Mouse (Mus musculus) MEL-GATA-1-ER (cell line): ENCODE data around the gene Sec14l1.
"Not testable (repeated sequence)": the region's sequence is repeated elsewhere in the genome, so short reads cannot be mapped to it uniquely, and the experiment has no call there.

Experiments used
- DNase-seq: peaks from one replicate; pipeline ENCODE4 v3.0.0-alpha.2; 2012; ENCODE audit warnings: low read depth; ENCODE audit errors: extremely low read depth

Gene Sec14l1

GRCm38 (mm10) chr11:117114592-117115345 lies at the start of gene Sec14l1:
Gene Sec14l1 (plus strand): TSS chr11:117115168.
- peak; percentile 98 for DNase-seq

GRCm38 (mm10) chr11:117065602-117066001 lies 49.4 kb upstream of the Sec14l1 start:
- not testable (repeated sequence) for DNase-seq

GRCm38 (mm10) chr11:117066738-117067137 lies 48.2 kb upstream of the Sec14l1 start:
- no peak for DNase-seq

- DNase-seq, result no peak
Measured at GRCm38 (mm10) chr11:117068332-117068731, 46.6 kb upstream of the Sec14l1 start.

GRCm38 (mm10) chr11:117069027-117069426 lies 45.9 kb upstream of the Sec14l1 start:
- no peak for DNase-seq

GRCm38 (mm10) chr11:117070711-117071110 lies 44.3 kb upstream of the Sec14l1 start:
- DNase-seq, result no peak

- peak; percentile 57 for DNase-seq
Measured at GRCm38 (mm10) chr11:117072128-117072527, 42.8 kb upstream of the Sec14l1 start.

- DNase-seq, result no peak
Measured at GRCm38 (mm10) chr11:117073426-117073825, 41.5 kb upstream of the Sec14l1 start.

GRCm38 (mm10) chr11:117076576-117077196 lies 38.3 kb upstream of the Sec14l1 start:
- peak; percentile 78 for DNase-seq

- no peak for DNase-seq
Measured at GRCm38 (mm10) chr11:117077227-117077626, 37.7 kb upstream of the Sec14l1 start.

GRCm38 (mm10) chr11:117077902-117078301 lies 37.1 kb upstream of the Sec14l1 start:
- no peak for DNase-seq

- no peak for DNase-seq
Measured at GRCm38 (mm10) chr11:117078637-117079240, 36.2 kb upstream of the Sec14l1 start.

- no peak for DNase-seq
Measured at GRCm38 (mm10) chr11:117079651-117080190, 35.2 kb upstream of the Sec14l1 start.

GRCm38 (mm10) chr11:117080209-117080608 lies 34.8 kb upstream of the Sec14l1 start:
- no peak for DNase-seq

GRCm38 (mm10) chr11:117081165-117082064 lies 33.6 kb upstream of the Sec14l1 start:
- peak; percentile 64 for DNase-seq

- DNase-seq, result no peak
Measured at GRCm38 (mm10) chr11:117082353-117082934, 32.5 kb upstream of the Sec14l1 start.

- no peak for DNase-seq
Measured at GRCm38 (mm10) chr11:117083052-117083881, 31.7 kb upstream of the Sec14l1 start.

GRCm38 (mm10) chr11:117083882-117084260 lies 31.1 kb upstream of the Sec14l1 start:
- DNase-seq, result not testable (repeated sequence)

GRCm38 (mm10) chr11:117086215-117086614 lies 28.8 kb upstream of the Sec14l1 start:
- no peak for DNase-seq
